Mouse (Mus musculus): Measurements from ENCODE around the gene Vmn1r235.
A peak's percentile ranks its signal among the peaks of the same experiment; 100 is the strongest.
"Not testable (repeated sequence)": the region's sequence is repeated elsewhere in the genome, so short reads cannot be mapped to it uniquely, and the experiment has no call there.

Gene Vmn1r235

DNA sequence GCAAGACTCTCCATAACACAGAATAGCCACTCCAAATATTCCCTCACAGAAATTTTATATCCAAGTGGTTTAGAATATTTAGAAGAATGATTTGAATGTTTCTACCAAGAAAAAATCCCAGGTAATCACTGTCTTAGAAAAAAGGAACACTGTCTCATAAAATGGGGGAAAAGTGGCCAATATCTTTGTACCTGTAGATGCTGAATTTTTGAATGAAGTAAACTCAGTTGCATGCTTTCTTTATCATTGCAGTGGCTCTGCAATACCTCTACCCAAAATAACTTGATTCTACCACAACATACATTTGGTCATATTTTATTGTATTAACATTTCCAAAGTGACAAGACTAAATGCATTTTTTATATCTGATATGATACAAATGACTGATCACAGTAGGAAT, at the start of gene Vmn1r235:
Gene Vmn1r235 (plus strand): TSS at position 301 of the 400 bp plus-strand sequence.
- DNase-seq = no peak

DNA sequence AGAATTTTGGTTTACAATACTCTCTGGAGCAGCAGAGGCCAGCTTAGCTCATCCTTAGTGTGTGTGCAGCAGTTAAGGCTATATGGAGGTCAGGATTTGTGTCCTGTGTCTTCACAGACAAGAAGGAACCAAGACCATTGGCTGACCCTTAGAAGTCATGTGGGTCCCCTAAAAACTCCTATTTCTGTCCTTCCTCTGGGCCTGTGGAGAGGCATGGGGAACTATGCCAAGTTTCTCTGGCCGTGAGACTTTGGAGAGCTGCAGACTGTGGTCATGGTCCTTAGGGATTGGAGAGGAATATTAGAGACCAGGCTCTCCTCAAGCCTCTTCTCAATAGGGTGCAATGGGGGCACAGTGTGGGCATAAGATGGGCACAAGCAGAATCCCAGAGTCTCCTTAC, 45.1 kb upstream of the Vmn1r235 start:
- not testable (repeated sequence) for DNase-seq

DNA sequence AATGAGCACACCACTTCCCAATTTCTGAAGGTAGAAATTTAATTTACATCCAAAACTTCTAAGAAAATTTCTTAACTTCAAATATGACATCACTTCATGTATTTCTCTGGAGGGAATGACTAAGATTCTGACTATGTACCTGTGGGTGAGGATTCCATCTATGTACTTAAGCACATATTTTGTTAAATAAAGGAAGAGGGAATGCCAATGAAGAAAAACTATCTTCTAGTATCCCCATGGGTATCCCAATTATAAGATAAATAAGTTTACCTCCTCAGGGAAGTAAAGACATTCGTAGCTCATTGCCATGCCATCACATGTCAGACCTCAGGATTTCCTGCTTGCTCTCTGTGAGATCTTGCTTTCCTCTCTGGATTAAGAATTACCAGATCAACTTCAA, 30.4 kb upstream of the Vmn1r235 start, which contains the start of gene Vmn1r234:
Gene Vmn1r234 (plus strand): TSS at position 301 of the 400 bp plus-strand sequence.
- DNase-seq = no peak

DNA sequence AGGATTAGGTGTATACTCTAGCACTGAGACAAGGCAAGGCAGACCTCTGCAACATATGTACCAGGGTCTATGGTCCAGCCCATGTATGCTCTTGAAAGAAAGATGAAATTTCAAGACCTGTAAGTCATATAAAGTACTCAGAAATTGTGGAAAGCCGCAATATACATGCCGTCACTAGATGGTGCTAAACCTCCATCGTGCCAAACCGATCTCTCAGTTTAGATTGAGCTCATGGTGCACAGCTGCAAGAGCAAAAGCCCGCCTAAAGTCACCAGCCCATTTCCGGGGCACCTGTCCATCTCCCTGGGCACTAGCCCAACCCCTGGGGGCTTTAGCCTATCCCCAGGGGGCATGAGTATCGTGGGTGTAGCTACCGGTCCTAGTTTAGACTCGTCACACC, 24.6 kb upstream of the Vmn1r235 start:
- DNase-seq = peak; percentile 26

DNA sequence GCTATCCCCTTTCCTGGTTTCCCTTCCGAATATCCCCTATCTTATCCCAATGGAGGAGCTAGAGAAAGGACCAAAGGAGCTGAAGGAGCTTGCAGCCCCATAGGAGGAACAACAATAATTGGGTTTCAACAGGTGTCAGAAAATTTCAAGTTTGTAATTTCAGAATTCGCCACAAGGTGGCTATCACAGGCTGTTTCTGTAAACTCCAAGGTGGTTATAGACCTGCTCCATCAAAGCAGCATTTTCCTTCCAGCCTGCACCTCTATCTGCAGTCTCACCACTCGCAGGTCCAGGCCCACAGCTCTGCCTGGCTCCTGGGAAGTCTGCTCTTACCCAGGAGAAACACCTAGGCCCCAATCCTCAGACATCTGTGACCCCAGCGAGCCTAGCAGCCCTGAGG, 15.9 kb downstream of the Vmn1r235 start:
- DNase-seq = no peak

DNA sequence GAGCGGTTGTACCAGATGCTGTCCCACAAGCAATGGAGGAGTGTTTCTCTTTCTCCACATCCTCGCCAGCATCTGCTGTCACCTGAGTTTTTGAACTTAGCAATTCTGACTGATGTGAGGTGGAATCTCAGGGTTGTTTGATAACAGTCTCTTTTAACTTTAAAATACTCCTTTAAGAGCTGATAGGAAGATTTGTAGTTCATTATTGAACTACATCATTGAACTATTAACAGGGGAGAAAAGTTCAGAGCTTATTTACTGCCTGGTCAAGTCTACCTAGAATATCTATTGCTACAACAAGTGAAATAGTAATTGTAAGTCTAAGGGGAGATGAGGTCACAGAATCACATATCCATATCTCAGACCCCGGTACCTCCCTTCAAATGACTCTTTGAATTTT, 26.4 kb downstream of the Vmn1r235 start, which contains the start of gene Vmn1r236:
Gene Vmn1r236 (plus strand): TSS at position 301 of the 400 bp plus-strand sequence.
- no peak for DNase-seq

DNA sequence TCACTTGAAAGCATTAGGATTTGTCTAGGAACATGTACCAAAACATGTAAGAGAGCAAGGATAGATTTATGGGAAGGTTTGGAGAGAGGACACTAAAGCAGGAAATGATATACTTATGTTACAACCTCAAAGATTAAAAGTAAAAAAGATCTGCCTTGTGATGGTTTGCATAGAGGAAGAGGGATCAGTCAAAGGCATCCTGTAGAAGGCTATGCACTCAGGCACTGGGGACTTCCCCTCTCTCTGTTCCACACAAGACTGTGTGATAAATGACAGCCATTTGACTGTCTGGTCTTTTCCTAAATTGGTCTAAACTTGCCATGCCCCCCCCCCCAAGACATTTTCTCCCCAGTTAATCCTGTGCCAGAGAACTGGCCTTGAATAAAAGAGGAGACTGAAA, 28.2 kb downstream of the Vmn1r235 start:
- DNase-seq = no peak

DNA sequence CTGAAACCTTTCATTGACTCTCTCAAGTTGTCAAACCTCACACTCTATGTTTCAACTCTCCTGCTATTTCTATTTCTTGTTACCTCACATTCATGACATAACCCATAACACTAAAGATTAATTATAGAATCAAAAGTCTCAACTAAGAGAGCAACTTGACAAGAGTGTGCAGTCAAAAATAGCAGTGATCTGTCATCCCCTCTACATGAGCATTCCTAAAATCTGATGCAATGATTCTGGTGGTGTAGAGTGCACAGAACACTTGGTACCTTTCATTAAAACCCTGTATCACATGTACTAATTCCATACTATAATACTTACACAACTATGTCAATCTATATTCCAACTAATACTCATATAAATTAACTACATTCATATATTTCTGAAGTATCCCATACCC, 33.5 kb downstream of the Vmn1r235 start:
- no peak for DNase-seq

DNA sequence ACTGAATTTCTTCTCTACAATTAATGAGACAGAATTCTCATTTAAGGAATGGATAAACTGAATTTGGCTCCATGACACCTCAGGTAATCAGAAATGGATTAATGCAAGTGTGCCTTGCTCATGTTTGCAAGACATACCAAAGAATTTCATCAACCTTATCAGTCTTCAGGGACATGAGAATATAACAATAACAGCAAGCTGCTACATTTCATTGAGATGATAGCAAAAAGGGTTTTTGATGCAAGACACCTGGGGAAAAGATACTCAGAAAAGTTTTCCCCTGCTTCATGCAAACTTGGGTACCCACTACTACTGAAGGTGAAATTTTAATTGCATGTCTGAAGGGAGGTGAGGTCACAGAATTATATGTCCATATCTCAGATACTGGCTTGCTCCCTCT, 55.4 kb downstream of the Vmn1r235 start, which contains the start of gene Vmn1r237:
Gene Vmn1r237 (plus strand): TSS at position 301 of the 400 bp plus-strand sequence.
- no peak for DNase-seq

All from liver (tissue).